Mouse (Mus musculus): ENCODE measurements around the gene Prop1. TPM values are rescaled to one million over a fixed set of nuclear protein-coding genes. Genes with fewer than 3 reads are reported as not detected.

The Prop1 gene
- polyA plus RNA-seq, 1 experiment from 2014 or later: not detected

DNA sequence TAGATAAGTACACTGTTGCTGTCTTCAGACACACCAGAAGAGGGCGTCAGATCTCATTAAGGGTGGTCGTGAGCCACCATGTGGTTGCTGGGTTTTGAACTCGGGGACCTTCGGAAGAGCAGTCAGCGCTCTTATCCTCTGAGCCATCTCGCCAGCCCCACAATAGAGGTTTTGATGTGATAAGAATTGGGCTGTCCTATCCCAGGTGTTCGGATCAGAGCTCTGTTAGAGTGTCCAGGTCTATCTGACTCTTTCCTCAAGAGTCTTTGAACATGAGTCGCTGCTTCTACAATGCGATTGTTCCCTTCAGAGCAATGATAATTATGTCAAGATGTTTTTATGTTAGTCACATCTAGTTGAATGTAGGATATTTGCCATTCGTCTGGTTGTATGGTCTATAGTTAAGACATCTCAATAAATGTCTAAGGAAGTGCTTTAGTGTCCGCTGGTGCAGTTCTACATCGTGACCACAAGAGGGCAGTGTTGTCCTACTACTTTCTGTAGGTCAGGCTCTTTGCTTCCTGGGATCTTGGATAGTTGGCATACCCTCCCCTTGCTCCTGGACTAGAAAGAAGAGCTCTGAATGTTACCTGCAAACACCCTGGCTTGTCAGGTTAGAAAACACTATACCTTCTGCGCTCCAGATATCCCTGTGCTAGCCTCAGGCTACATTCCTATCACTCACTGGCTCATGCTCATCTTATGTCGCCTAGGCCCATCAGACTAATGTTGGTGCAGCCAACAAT, 13.8 kb downstream of the Prop1 start:
- 34% methylated on average over 14 of the region's 14 CpGs for WGBS
- Histone ChIP-seq H3K4me2 (ENCODE audit: low read depth, low read length) (no peak overlapping the region), H3K4me1 (replicated peaks; ENCODE audit: control insufficient read depth, insufficient read depth, low read length) (no peaks in the 10 kb centered on the region), H3K27me3 (ENCODE audit: control insufficient read depth, insufficient read depth, low read depth, low read length) (no peaks in the 10 kb centered on the region; the same call in 1 of the 2 replicates), H3K4me3 (ENCODE audit: low read length) (no peak overlapping the region), H3K36me3 (ENCODE audit: control insufficient read depth, insufficient read depth, low read length) (no peaks in the 10 kb centered on the region), H3K9ac (ENCODE audit: low read length) (no peak overlapping the region), H3K9me3 (ENCODE audit: control insufficient read depth, low read length) (no peaks in the 10 kb centered on the region), H3K27ac (ENCODE audit: low read length) (no peak overlapping the region)
- 0 out of 2 replicates have a peak, but pooled peaks have one; percentile 26 for ATAC-seq (ENCODE audit: low read depth)

DNA sequence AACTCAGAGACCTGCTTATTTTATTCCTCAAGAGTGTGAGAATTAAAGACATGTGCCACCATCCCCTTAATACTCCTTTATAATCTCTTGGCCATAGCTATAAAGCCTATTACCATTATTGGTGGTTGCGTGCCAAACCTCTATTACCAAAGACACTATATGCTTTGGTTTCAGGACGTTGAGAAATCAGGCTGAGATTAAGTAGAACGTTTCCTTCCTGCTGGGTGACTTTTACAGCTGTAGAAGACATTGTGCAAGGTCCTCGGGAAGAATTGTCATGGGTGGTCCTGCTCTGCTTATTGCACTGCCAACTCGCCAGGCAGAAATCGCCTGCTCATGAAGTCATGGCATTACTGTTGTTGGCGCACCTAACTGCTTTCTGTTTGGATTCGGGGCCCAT, 15.1 kb downstream of the Prop1 start:
- Histone ChIP-seq H3K27me3 (ENCODE audit: control insufficient read depth, insufficient read depth, low read depth, low read length) (no peaks in the 10 kb centered on the region), H3K4me1 (replicated peaks; ENCODE audit: control insufficient read depth, insufficient read depth, low read length) (no peaks in the 10 kb centered on the region), H3K9ac (ENCODE audit: low read length) (no peak overlapping the region), H3K4me2 (ENCODE audit: low read depth, low read length) (no peak overlapping the region), H3K36me3 (ENCODE audit: control insufficient read depth, insufficient read depth, low read length) (no peaks in the 10 kb centered on the region), H3K27ac (ENCODE audit: low read length) (no peak overlapping the region), H3K4me3 (ENCODE audit: low read length) (no peak overlapping the region), H3K9me3 (ENCODE audit: control insufficient read depth, low read length) (no peaks in the 10 kb centered on the region)
- WGBS: 75% methylated on average over 8 of the region's 8 CpGs
- ATAC-seq (ENCODE audit: low read depth): no peak

DNA sequence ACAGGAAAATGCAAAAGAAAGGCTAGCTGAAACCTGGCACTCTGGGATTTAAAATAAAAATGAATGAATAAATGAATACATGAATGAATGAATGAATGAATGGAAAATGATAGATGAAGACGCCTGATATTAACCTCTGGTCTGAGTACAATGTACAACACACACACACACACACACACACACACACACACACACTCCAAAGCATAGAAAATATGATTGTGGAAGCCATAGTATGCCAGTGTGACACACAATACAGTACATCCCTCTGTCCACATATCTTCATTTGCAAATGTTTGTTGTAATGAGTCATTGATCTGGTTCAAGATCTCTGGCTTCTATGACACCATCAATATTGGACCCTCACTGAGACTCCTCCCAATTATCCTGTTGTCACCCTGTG, 21.5 kb downstream of the Prop1 start:
- Histone ChIP-seq H3K9ac (ENCODE audit: low read length) (no peak overlapping the region), H3K36me3 (ENCODE audit: control insufficient read depth, insufficient read depth, low read length) (no peaks in the 10 kb centered on the region), H3K27me3 (ENCODE audit: control insufficient read depth, insufficient read depth, low read depth, low read length) (no peaks in the 10 kb centered on the region), H3K4me3 (ENCODE audit: low read length) (no peak overlapping the region; the same call in 1 of the 2 replicates), H3K9me3 (ENCODE audit: control insufficient read depth, low read length) (no peaks in the 10 kb centered on the region), H3K4me1 (replicated peaks; ENCODE audit: control insufficient read depth, insufficient read depth, low read length) (no peaks in the 10 kb centered on the region; the same call in 1 of the 2 replicates), H3K4me2 (ENCODE audit: low read depth, low read length) (peak overlapping the region; percentile 97), H3K27ac (ENCODE audit: low read length) (no peak overlapping the region)
- no peak for ATAC-seq (ENCODE audit: low read depth)
- WGBS: 84% methylated on average over 1 of the region's 1 CpGs

DNA sequence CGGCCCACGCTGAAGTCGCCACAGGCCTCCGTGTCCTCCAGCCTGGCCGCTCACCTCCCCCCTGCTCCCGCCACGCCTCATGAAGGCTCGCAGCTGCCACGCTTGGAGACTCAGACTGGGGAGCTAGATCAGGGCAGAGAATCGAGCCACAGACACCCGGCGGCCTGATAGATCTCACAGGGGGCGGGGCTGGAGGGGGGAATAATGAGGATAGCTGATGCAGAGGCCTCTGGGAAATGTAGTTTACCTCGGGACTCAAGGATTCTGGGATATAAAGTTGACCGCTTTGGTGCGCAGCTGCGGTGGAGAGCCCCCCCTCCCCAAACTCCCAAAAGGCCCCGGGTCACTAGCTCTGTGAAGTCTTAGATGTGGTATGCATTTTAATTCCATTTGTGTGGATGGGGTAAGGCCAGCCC, 22.1 kb downstream of the Prop1 start, which contains the start of gene Zfp354b:
TSS of gene Zfp354b (minus strand) at position 183 of the 416 bp plus-strand sequence.
- no peaks in the 10 kb centered on the region for H3K9me3 ChIP-seq (ENCODE audit: control insufficient read depth, low read length)
- H3K4me2 ChIP-seq (ENCODE audit: low read depth, low read length): peak within 1 kb of the TSS; percentile 97
- peak; percentile 96 for ATAC-seq (ENCODE audit: low read depth)
- H3K36me3 ChIP-seq (ENCODE audit: control insufficient read depth, insufficient read depth, low read length): no peaks in the 10 kb centered on the region
- no peaks in the 10 kb centered on the region; the same call in 1 of the 2 replicates for H3K4me1 ChIP-seq (replicated peaks; ENCODE audit: control insufficient read depth, insufficient read depth, low read length)
- peak within 1 kb of the TSS; percentile 56 for H3K4me3 ChIP-seq (ENCODE audit: low read length)
- H3K27me3 ChIP-seq (ENCODE audit: control insufficient read depth, insufficient read depth, low read depth, low read length): no peaks in the 10 kb centered on the region
- H3K27ac ChIP-seq (ENCODE audit: low read length): no peak within 1 kb of the TSS
- H3K9ac ChIP-seq (ENCODE audit: low read length): peak within 1 kb of the TSS; percentile 65
- WGBS: under 1% methylated on average over 18 of the region's 18 CpGs

DNA sequence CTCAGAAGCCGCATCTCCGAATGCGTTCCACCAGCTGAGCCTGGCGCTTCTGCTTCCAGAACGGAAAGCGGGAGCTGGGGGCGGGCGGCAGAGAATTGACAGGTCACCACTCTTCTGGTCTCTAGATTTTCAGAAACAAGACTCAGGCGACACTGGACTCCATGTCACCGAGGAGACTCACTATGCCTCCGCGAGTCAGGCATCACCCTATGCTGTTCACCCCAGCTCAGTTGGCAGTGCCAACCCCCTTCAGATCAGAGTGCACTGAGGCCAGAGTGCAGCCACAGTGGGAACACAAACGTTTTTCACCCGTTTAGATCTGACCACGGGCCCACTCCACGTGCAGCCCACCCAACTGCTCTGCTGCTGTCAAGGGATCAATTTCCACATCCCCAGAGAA, 22.5 kb downstream of the Prop1 start:
- ATAC-seq (ENCODE audit: low read depth): peak; percentile 47
- no peak overlapping the region for H3K27ac ChIP-seq (ENCODE audit: low read length)
- H3K4me1 ChIP-seq (replicated peaks; ENCODE audit: control insufficient read depth, insufficient read depth, low read length): no peaks in the 10 kb centered on the region; the same call in 1 of the 2 replicates
- under 1% methylated on average over 16 of the region's 16 CpGs for WGBS
- H3K4me3 ChIP-seq (ENCODE audit: low read length): peak overlapping the region; percentile 56
- peak overlapping the region; percentile 65 for H3K9ac ChIP-seq (ENCODE audit: low read length)
- no peaks in the 10 kb centered on the region for H3K9me3 ChIP-seq (ENCODE audit: control insufficient read depth, low read length)
- H3K36me3 ChIP-seq (ENCODE audit: control insufficient read depth, insufficient read depth, low read length): no peaks in the 10 kb centered on the region
- peak overlapping the region; percentile 97 for H3K4me2 ChIP-seq (ENCODE audit: low read depth, low read length)
- H3K27me3 ChIP-seq (ENCODE audit: control insufficient read depth, insufficient read depth, low read depth, low read length): no peaks in the 10 kb centered on the region

DNA sequence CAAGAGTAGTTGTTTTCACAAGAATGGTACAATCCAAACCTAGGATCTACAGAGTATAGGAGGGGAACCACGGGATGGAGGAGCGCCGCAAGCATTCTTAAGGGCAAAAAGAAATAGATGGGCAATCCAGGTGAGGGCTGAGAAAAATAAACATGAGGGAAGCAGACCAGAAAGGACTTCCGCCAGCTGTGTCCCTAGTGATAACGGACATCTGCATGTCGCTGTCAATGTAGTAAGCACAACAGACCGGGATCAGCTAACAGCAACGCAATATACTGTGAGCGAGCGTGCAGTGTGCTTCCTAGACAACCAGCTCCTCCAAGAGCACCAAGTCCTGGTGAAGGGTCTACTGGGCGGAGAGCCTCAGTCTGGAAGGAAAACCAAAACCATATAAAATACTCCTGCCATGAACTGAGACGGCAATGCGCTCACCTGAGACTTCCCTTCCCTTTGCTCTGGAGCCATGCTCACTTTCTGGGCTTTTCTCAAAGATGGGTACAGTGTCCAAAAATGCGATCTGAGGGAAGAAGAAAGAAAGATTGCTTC, 23.0 kb downstream of the Prop1 start:
- Histone ChIP-seq H3K9ac (ENCODE audit: low read length) (peak overlapping the region; percentile 65), H3K4me3 (ENCODE audit: low read length) (peak overlapping the region; percentile 56), H3K4me2 (ENCODE audit: low read depth, low read length) (peak overlapping the region; percentile 97), H3K27ac (ENCODE audit: low read length) (no peak overlapping the region), H3K4me1 (replicated peaks; ENCODE audit: control insufficient read depth, insufficient read depth, low read length) (no peaks in the 10 kb centered on the region; the same call in 1 of the 2 replicates), H3K9me3 (ENCODE audit: control insufficient read depth, low read length) (no peaks in the 10 kb centered on the region), H3K27me3 (ENCODE audit: control insufficient read depth, insufficient read depth, low read depth, low read length) (no peaks in the 10 kb centered on the region), H3K36me3 (ENCODE audit: control insufficient read depth, insufficient read depth, low read length) (no peaks in the 10 kb centered on the region)
- no peak for ATAC-seq (ENCODE audit: low read depth)
- 12% methylated on average over 14 of the region's 14 CpGs for WGBS

DNA sequence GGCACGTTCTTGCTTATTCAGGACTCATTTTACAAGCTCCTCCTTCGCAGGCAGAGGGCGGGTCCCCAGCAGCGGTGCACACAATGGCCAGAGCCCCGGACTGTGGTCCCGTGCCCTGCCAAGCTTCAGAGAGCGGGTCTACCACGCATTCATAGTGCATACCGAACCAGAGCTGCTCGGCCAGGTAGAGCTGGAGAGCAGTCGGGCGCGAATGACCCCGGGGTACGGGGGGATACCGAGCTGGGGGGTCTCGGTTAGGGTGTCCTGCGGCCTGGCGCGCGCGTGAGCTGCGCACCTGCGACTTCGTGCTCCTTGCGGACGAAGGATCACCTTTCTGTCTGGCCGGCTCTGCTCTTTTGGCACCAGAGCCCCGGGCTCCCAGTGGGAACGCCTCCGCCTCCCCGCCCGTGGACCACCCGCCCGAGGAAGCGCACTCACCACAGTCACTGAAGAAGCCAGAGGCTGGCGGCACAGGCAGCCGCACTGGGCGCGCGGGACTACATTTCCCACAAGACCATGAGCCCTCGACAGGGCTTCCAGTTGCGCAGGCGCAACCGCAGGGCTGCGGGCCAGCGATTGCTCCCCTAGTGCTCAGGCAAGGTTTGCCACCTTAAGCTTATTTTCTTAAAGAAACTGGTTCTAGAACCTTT, 37.8 kb downstream of the Prop1 start, which contains the start of gene Zfp2:
TSS of gene Zfp2 (minus strand) at position 495 of the 650 bp plus-strand sequence.
- peak; percentile 99 for ATAC-seq (ENCODE audit: low read depth)
- Histone ChIP-seq H3K9ac (ENCODE audit: low read length) (peak within 1 kb of the TSS; percentile 93), H3K36me3 (ENCODE audit: control insufficient read depth, insufficient read depth, low read length) (peaks cover 11% of the 10 kb centered on the region), H3K9me3 (ENCODE audit: control insufficient read depth, low read length) (0 out of 2 replicates have a peak, but pooled peaks cover 2% of the 10 kb centered on the region), H3K27ac (ENCODE audit: low read length) (peak within 1 kb of the TSS; percentile 52), H3K4me1 (replicated peaks; ENCODE audit: control insufficient read depth, insufficient read depth, low read length) (no peaks in the 10 kb centered on the region), H3K4me3 (ENCODE audit: low read length) (peak within 1 kb of the TSS; percentile 90), H3K4me2 (ENCODE audit: low read depth, low read length) (peak within 1 kb of the TSS; percentile 55), H3K27me3 (ENCODE audit: control insufficient read depth, insufficient read depth, low read depth, low read length) (no peaks in the 10 kb centered on the region)
- under 1% methylated on average over 47 of the region's 47 CpGs for WGBS

DNA sequence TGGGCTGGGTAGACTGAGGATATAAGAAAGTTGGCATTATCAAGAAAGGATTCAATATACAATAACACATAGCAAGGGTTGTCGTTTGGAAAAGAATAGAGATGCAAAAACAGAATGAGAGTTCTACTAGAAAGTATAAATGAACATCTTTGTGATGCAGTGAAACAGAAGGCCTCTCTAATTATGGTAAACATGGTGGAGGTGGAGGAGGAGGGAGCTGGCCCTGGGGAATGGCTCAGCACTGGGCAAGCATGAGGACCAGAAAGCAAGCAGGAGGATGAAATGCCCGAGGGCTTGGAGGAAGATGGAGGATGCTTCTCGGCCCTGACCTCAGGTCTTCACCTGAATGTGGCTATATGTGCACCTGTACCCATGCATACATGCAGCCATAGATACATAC, 39.1 kb downstream of the Prop1 start:
- H3K36me3 ChIP-seq (ENCODE audit: control insufficient read depth, insufficient read depth, low read length): peaks cover 20% of the 10 kb centered on the region
- H3K4me1 ChIP-seq (replicated peaks; ENCODE audit: control insufficient read depth, insufficient read depth, low read length): no peaks in the 10 kb centered on the region
- 0 out of 2 replicates have a peak, but pooled peaks cover 2% of the 10 kb centered on the region for H3K9me3 ChIP-seq (ENCODE audit: control insufficient read depth, low read length)
- no peak for ATAC-seq (ENCODE audit: low read depth)
- H3K4me3 ChIP-seq (ENCODE audit: low read length): no peak overlapping the region
- H3K27me3 ChIP-seq (ENCODE audit: control insufficient read depth, insufficient read depth, low read depth, low read length): no peaks in the 10 kb centered on the region
- H3K27ac ChIP-seq (ENCODE audit: low read length): no peak overlapping the region
- H3K9ac ChIP-seq (ENCODE audit: low read length): no peak overlapping the region
- H3K4me2 ChIP-seq (ENCODE audit: low read depth, low read length): no peak overlapping the region
- WGBS: 88% methylated on average over 3 of the region's 3 CpGs

DNA sequence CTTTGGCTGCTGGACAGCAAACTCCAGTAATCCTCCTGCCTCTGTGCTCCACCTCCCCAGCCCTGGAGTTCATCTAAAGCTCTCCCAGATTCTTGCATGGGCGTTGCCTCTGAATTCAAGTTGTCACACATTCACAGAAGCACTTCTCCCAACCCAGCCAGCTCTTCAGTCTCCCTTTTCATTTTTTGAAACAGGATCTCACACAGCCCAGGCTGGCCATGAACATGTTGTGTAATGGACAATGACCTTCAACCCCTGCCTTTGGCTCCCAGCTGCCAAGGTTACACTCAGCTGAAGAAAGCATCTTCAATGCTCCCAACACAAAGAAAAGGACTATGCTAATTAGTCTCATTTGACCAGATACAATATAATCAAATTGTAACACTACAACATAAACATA, 40.3 kb downstream of the Prop1 start:
- no peak for ATAC-seq (ENCODE audit: low read depth)
- Histone ChIP-seq H3K27me3 (ENCODE audit: control insufficient read depth, insufficient read depth, low read depth, low read length) (no peaks in the 10 kb centered on the region), H3K9ac (ENCODE audit: low read length) (no peak overlapping the region), H3K36me3 (ENCODE audit: control insufficient read depth, insufficient read depth, low read length) (peaks cover 31% of the 10 kb centered on the region), H3K9me3 (ENCODE audit: control insufficient read depth, low read length) (0 out of 2 replicates have a peak, but pooled peaks cover 2% of the 10 kb centered on the region), H3K4me1 (replicated peaks; ENCODE audit: control insufficient read depth, insufficient read depth, low read length) (no peaks in the 10 kb centered on the region), H3K27ac (ENCODE audit: low read length) (no peak overlapping the region), H3K4me2 (ENCODE audit: low read depth, low read length) (no peak overlapping the region), H3K4me3 (ENCODE audit: low read length) (no peak overlapping the region)
- 85% methylated on average over 1 of the region's 1 CpGs for WGBS
